Mouse (Mus musculus) gastrocnemius, postnatal 14 days (tissue): ENCODE data around the gene Grik2. TPM values are rescaled to one million over a fixed set of nuclear protein-coding genes. Genes with fewer than 3 reads are reported as not detected.
A peak's percentile ranks its signal among the peaks of the same experiment; 100 is the strongest.

ENCODE experiments used
- DNase-seq: peaks from one replicate; pipeline ENCODE4 v3.0.0; 2021; ENCODE audit warnings: mixed read lengths
- intact Hi-C: fragments of 180-260 bp; cut with DNase I; formaldehyde crosslinking; loops from one replicate; pipeline ENCODE4 v1.15.1; 2025; ENCODE audit warnings: low total_unique reads
- long read RNA-seq, 2 experiments: library from polyadenylated mRNA; stranded (forward); transcript quantifications; one replicate each; pipeline ENCODE4 v2.0.0; 2021
- total RNA-seq, 2 experiments: library from RNA; stranded (reverse); gene quantifications; 2 replicates each; pipeline ENCODE4 v1.2.3; 2021

Gene Grik2
- under 1 TPM; 0.44 to 0.49 TPM for total RNA-seq
- long read RNA-seq, experiment 1, partial matches to known transcripts = 0 of 1 reads
- long read RNA-seq, experiment 1, other reads (novel, unspliced or antisense) = 1 of 1 reads
- long read RNA-seq, experiment 2 = 0 reads

DNA sequence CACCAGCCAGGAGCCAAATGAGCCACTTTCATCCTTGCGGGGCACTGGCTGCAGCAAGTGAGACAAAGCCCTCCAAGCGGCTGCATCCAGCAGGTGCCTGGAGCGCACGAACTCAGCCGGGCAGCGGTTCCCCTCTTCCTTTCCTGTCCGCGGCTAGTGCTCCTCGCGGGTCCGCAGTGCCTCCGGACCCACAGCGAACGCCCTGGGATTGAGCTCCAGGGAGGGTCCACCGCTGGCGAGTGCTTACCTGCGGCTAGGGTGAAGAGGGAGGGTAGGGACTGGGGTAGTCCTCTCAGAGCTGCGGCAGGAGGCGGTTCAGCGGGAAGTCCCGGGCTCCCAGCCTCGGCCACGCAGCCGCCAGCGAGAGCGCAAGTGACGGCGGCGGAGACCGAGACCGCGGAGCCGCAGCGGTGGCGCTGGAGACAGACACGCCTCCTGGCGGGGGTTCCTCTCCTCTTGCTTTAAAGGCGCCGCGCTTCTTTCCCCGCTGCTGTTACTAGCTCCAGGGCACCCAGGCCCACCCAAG, at the start of gene Grik2:
Gene Grik2 (minus strand): TSS at position 386 of the 526 bp plus-strand sequence.
- DNase-seq = peak; percentile 33
- intact Hi-C loops = no loop called here

DNA sequence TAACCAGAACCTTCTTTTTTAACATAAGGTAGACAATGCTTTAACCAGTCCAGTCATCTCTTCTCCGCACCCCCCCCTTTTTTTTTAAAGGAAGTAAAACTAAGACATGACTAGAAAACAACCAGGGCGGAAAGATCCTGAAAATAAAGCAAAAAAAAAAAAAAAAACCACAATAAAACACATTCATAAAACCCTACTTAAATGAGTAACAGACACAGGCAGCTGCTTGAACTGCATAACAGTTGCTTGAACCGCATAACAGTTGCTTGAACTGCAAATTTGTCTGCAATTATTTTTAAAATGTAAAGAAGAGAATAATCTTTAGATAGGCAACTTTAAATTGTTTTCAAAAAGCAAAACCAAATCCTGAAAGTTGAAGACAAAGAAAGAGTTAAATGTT, 45.8 kb upstream of the Grik2 start:
- intact Hi-C loops = no loop called here
- DNase-seq = no peak

DNA sequence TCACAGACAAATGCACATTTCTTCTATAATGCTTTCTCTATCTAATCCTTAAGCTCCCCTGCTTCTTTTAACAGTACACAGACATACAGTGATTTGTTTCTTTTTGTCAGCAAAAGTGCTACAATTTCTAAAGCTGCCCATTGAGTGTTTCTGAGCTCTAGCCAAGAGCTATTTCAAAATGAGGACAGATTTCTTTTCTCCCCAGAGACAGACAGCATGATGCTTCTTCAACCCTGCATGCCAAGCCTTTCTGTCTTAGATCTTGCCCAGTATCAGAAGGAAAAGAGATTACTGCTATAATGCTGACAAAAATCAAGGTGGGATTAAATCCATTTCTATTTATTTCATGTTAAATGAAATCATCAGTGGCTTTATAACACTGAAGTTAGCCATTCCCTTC, 18.7 kb upstream of the Grik2 start:
- intact Hi-C loops = no loop called here
- DNase-seq = no peak

- no peak for DNase-seq
- intact Hi-C loops = no loop called here
These were observed 12.4 kb upstream of the Grik2 start for GRCm38 (mm10) chr10:49801001-49801400.

- DNase-seq = no peak
- intact Hi-C loops = no loop called here
These were observed 5.6 kb upstream of the Grik2 start for GRCm38 (mm10) chr10:49794129-49794528.

GRCm38 (mm10) chr10:49790326-49790725, 1.8 kb upstream of the Grik2 start:
- intact Hi-C loops = no loop called here
- no peak for DNase-seq

GRCm38 (mm10) chr10:49789711-49790110, 1.1 kb upstream of the Grik2 start:
- no peak for DNase-seq
- intact Hi-C loops = no loop called here

GRCm38 (mm10) chr10:49788914-49789313, 348 bp upstream of the Grik2 start:
- no peak for DNase-seq
- intact Hi-C loops = no loop called here

DNA sequence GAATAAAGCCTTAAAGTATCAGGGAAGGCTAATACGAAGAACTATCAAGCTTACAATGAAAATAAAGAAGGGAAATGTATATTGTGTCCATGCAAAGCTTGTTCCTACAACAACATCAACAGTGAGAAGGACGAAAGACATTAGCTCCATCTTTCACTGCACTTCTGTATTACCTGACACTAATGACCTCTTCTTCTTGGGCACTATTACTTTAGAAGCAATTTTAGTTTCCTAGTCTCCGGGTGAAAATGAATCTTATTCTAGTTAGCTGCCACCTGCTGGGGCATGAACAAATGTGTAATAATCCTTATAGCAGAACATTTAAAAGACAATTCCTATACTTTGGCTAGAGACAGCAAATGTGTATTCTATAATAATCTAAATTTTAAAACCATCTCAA, 1.9 kb downstream of the Grik2 start:
- DNase-seq = no peak
- intact Hi-C loops = no loop called here

DNA sequence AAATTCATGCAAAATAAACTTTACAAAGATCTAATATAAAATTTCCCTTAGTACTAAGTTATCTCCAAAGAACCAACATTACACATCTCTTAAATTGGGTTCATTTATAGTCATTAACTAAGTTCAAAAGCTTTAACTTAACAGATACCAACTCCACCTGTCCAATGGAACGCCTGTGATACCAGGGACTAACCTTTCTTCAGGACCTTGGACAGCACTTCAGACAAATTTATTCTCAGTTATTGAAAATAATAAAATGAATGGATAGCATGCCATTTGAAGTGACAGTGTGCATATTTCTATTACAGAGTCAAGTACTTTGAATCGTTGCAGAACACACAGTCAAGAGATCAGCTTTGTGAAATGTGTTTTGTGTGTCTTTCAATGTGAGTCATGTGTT, 3.1 kb downstream of the Grik2 start:
- DNase-seq = no peak
- intact Hi-C loops = no loop called here

- intact Hi-C loops = no loop called here
- DNase-seq = no peak
These were observed 3.7 kb downstream of the Grik2 start for GRCm38 (mm10) chr10:49784831-49785230.

DNA sequence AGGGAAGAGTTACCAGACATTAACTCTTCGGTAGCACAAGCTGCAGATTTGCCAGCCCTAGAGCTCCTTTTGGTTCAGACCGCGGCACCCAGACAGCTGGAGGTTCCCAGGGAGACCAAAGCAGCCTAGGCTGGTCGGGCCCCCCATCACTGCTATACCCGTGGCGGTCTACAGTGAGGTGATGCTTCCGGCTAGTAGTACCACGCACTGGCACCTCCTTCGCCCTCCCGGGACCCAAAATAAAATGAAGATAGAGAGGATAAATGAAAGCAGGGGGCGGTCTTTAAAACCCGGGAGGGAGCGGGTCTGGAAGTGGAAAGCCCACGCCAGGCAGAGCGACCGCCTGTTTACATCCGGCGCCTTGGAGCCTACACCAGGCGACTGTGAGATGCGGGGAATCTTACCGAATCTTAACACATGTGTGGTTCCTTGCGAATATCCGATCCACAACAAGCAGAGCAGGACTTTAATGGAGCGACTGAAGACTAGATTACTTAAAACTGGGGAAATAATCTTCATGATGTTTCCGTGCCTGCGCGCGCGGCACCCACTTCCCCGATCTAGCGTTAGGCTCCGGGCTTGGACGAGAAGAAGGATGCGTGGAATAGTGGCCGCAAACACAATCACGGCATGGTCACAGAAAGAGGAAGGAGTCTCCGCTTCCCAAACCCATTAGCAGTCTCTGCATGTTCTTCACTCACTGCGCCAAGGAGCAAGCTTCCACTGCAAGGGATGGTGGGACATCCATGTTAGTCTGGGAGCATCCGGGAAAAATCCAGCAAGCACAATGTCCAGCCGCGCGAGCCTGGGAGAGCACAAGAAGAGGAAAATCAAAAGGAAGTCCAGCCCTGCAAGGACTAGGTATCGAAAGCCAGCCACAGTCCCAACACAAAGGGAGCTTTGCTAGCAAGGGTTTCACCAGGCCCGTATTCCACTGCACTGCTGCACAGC, 5.5 kb downstream of the Grik2 start:
- intact Hi-C loops = no loop called here
- no peak for DNase-seq

GRCm38 (mm10) chr10:49782061-49782460, 6.5 kb downstream of the Grik2 start:
- intact Hi-C loops = no loop called here
- no peak for DNase-seq

DNA sequence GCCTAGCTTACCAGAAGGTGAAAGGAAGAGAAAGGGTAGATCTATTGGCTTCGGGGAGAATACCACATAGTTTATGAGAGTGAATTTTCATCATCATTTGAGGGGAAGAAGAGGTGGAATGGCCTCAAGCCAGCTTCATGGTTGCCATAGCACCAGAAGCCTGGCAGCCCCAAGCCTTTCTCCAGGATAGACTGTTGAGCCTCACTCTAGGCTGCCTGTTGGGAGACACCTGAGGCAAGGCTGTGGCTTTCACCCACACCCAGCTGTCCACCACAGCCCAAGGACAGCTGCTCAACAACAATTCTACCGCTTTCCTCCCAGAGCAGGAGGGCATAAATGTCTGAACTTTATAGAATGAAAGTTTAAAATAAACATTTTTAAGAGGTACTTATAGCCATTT, 8.1 kb downstream of the Grik2 start:
- no peak for DNase-seq
- intact Hi-C loops = no loop called here

DNA sequence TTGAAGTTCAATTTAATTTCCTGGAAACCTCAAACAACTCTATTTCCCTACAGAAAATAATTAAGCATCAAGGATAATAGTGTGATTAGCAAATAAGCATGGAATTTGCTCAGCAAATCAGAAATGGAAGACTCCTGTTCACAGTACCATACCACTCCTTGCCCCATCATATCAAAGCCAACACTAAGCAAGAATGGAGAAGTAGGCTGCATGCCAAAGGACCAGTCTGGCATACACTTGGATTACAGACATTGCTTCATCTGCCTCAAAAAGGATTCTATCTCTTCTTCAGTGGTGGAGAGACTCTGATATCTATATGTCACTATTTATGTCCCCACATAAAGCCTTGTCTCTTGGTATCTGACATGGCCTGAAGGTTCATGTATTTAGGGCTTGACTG, 19.7 kb downstream of the Grik2 start:
- intact Hi-C loops = no loop called here

DNA sequence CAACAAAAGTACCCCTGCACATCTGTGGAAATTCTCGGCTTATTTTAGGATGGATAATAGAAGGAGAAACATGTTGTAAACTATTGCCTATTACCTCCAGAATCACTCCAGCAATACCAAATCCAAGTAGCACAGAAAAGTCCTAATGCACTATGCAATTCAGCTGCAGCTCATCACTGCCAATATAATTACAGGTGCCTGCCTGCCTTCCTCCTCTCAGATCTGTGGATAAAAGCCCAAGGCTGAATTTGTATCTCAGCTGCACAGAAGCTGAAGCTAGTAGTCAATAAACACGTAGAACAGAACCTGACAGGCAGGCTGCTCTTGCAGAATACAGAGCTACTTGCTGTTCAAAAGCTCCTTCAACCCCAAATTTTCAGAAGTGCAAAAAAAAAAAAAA, 21.0 kb downstream of the Grik2 start:
- DNase-seq = no peak
- intact Hi-C loops = no loop called here

More for the DNA sequence above, 19.7 kb downstream of the Grik2 start:
- DNase-seq = no peak

DNA sequence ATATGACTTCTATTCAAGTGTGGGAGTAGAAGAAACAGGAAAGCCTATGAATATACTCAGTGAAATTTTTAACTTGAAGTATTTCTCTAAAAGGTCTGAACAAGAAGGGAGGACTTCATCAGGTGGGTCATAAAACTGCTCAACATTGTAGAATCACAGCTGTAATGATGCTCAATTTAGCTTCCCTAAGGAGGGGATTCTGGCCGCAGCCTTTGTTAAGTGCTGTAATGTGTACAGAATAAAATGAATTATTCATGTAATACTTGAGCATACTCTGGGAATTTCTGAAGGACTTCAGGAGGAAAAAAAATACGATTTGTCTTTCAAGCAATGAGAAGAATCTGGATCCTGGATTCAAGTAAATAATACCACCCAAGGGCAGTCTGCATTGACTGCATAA, 26.0 kb downstream of the Grik2 start:
- no peak for DNase-seq
- intact Hi-C loops = no loop called here

DNA sequence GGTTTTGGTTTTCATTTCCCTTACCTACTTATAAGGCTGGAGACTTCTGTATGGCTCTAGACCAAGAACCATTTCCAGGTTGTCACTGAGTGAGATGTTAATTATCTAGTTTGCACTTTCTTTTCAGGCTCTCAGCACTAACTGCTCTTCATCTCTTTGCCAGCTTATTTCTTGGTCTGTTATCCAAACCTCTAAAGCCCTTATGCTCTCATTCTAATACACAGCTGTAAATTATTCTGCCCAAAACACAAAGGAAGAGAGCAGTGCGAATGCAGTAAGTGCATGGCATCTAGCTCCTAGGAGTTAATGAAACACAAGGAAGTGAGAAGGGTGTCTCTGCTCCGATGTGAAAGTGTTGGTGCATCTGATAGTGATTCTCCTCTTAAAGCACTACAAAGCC, 36.8 kb downstream of the Grik2 start:
- intact Hi-C loops = no loop called here
- no peak for DNase-seq

DNA sequence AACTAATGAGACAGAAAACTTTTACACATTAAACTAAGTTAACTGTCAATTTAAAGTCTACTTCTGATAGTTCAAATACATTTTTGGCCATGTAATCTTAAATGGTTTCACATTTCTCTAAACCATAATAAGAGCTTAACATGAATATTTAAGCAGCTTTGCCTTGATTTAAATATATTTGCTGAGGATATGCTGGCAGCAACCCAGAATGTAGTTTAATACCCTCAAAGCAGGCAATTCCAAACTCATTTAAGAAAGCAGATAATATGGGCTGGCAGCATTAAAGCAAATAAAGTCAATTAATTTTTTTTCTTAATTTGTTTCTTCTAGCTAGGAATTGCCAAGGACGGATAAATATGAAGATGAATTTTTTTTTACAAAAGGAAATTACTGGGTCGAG, 56.7 kb downstream of the Grik2 start:
- intact Hi-C loops = no loop called here
- no peak for DNase-seq

- intact Hi-C loops = no loop called here
- no peak for DNase-seq
These were observed 64.9 kb downstream of the Grik2 start for GRCm38 (mm10) chr10:49723706-49724105.

- no peak for DNase-seq
- intact Hi-C loops = no loop called here
These were observed 71.7 kb downstream of the Grik2 start for GRCm38 (mm10) chr10:49716856-49717255.
